Mouse (Mus musculus) kidney, adult 2 months (tissue): ENCODE results near the gene Neurod2.

Experiments used
- CTCF ChIP-seq: fragments of 200-500 bp; conservative IDR thresholded peaks from 2 replicates; pipeline ENCODE4 v1.5.1; 2011; ENCODE audit warnings: low read depth, mild to moderate bottlenecking, control low read depth, low read length, moderate library complexity, mixed read lengths; ENCODE audit not compliant: insufficient read depth, insufficient read length
- POLR2A ChIP-seq: fragments of 200-500 bp; IDR thresholded peaks from one replicate; pipeline ENCODE4 v1.6.1; 2011; ENCODE audit warnings: low read depth, low read length, control low read depth

DNA sequence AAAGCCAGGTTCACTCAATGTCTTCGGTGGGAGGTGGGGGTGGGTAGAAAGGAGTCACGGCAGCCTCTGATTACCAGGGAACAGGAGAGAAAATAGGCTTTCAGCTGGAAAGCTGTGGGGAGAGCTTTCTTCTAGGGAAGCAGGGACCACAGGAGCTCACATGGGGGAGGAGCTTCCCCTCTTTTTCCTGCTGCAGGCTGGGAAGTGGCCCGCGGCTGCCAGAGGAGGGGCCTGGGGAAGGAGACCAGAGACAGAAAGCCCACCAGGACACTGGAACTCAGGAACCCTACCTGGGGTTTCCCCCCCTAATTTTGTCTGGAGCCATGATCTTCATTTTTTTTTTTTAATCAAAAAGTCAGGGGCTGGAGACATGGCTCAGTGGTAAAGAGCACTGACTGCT, 11.1 kb upstream of the Neurod2 start:
- TF ChIP-seq POLR2A (no peak), CTCF (no peak)
